Mouse (Mus musculus) stomach, postnatal 0 days (tissue): ENCODE results near the gene Abr. TPM values are rescaled to one million over a fixed set of nuclear protein-coding genes. Genes with fewer than 3 reads are reported as not detected.

Source experiments
- ATAC-seq: fragments of 200-750 bp; cut with Nextera tagmentation; 2 replicates; pipeline ENCODE4 v1.8.0; 2017; ENCODE audit not compliant: low FRiP score, low TSS enrichment
- DNase-seq: peaks from one replicate; pipeline ENCODE4 v3.0.0-alpha.2; 2016; ENCODE audit warnings: low spot score
- H3K27ac ChIP-seq: fragments of 300-500 bp; sonication (generic); replicated peaks from 2 replicates; pipeline ENCODE4 v1.5.1; 2014; ENCODE audit warnings: mild to moderate bottlenecking, control low read depth
- H3K27me3 ChIP-seq: fragments of 300-500 bp; sonication (generic); 2 replicates; pipeline ENCODE4 v1.6.1; 2014; ENCODE audit warnings: low read length; ENCODE audit not compliant: control insufficient read depth, insufficient read depth
- H3K36me3 ChIP-seq: fragments of 300-500 bp; sonication (generic); 2 replicates; pipeline ENCODE4 v1.6.1; 2014; ENCODE audit warnings: low read length, mixed read lengths; ENCODE audit not compliant: control insufficient read depth, insufficient read depth
- H3K4me1 ChIP-seq: fragments of 300-500 bp; sonication (generic); replicated peaks from 2 replicates; pipeline ENCODE4 v1.6.1; 2014; ENCODE audit warnings: antibody characterized with exemption; ENCODE audit not compliant: control insufficient read depth, insufficient read depth
- H3K4me2 ChIP-seq: fragments of 300-500 bp; sonication (generic); replicated peaks from 2 replicates; pipeline ENCODE4 v1.6.1; 2014; ENCODE audit warnings: low read depth, mild to moderate bottlenecking, control low read depth, moderate library complexity
- H3K4me3 ChIP-seq: fragments of 300-500 bp; sonication (generic); 2 replicates; pipeline ENCODE4 v1.5.1; 2014; ENCODE audit warnings: low read depth, low read length, control low read depth
- H3K9ac ChIP-seq: fragments of 300-500 bp; sonication (generic); 2 replicates; pipeline ENCODE4 v1.6.1; 2014; ENCODE audit warnings: mild to moderate bottlenecking, low read length, control low read depth, mixed read lengths
- H3K9me3 ChIP-seq: fragments of 300-500 bp; sonication (generic); 2 replicates; pipeline ENCODE4 v1.6.1; 2016; ENCODE audit warnings: low read length; ENCODE audit not compliant: control insufficient read depth
- CTCF ChIP-seq: IDR thresholded peaks from 2 replicates; pipeline ENCODE4 v1.5.1; 2016; ENCODE audit warnings: antibody characterized with exemption, low read depth, mild to moderate bottlenecking, moderate library complexity
- EP300 ChIP-seq: optimal IDR thresholded peaks from 2 replicates; pipeline ENCODE3; 2016; ENCODE audit warnings: antibody characterized with exemption
- WGBS: fragments of 180-500 bp; shearing (Covaris S2); extraction: QIAGEN DNeasy Blood & Tissue Kit; methylation state at CpG from one replicate; pipeline ENCODE4 v1.1.7; 2014; 5-methylcytosine and 5-hydroxymethylcytosine counted together
- polyA plus RNA-seq: library from polyadenylated mRNA; unstranded; fragments of >200 nt; fragmentation: Nextera tagmentation; extraction: Ambion mirVana; gene quantifications from 2 replicates; pipeline ENCODE4 v1.2.1, GENCODE M21; 2015

Abr gene
- polyA plus RNA-seq, 1 experiment from 2014 or later: 19.3 TPM

- peak overlapping the region; percentile 83 for H3K9ac ChIP-seq
- H3K4me2 ChIP-seq: peak overlapping the region; percentile 87
- no peaks in the 10 kb centered on the region for H3K27me3 ChIP-seq
- TF ChIP-seq EP300 (no peak), CTCF (no peak; the same call in 1 of the 2 replicates)
- DNase-seq (peak; percentile 91), ATAC-seq (peak; percentile 73)
- H3K4me3 ChIP-seq: peak overlapping the region; percentile 77
- no peaks in the 10 kb centered on the region for H3K36me3 ChIP-seq
- peaks cover 17% of the 10 kb centered on the region for H3K4me1 ChIP-seq
- WGBS: under 1% methylated on average over 57 of the region's 67 CpGs
- H3K9me3 ChIP-seq: no peaks in the 10 kb centered on the region
- H3K27ac ChIP-seq: peak overlapping the region; percentile 98
These were observed 127.6 kb downstream of the Abr start for GRCm38 (mm10) chr11:76494360-76495126.

- H3K36me3 ChIP-seq: no peaks in the 10 kb centered on the region
- ATAC-seq: peak; percentile 11
- H3K9me3 ChIP-seq: no peaks in the 10 kb centered on the region
- peak overlapping the region; percentile 83 for H3K9ac ChIP-seq
- TF ChIP-seq CTCF (no peak), EP300 (no peak)
- peaks cover 17% of the 10 kb centered on the region for H3K4me1 ChIP-seq
- peak overlapping the region; percentile 77 for H3K4me3 ChIP-seq
- H3K27ac ChIP-seq: peak overlapping the region; percentile 98
- H3K27me3 ChIP-seq: no peaks in the 10 kb centered on the region
- peak; percentile 52 for DNase-seq
- H3K4me2 ChIP-seq: peak overlapping the region; percentile 87
- 6% methylated on average over 6 of the region's 6 CpGs for WGBS
These were observed 128.3 kb downstream of the Abr start for GRCm38 (mm10) chr11:76493811-76494274.

- ATAC-seq (peak; percentile 55), DNase-seq (peak; percentile 88)
- peak overlapping the region; percentile 77 for H3K4me3 ChIP-seq
- H3K27me3 ChIP-seq: no peaks in the 10 kb centered on the region
- WGBS: 37% methylated on average over 4 of the region's 4 CpGs
- H3K4me1 ChIP-seq: peaks cover 17% of the 10 kb centered on the region
- H3K36me3 ChIP-seq: no peaks in the 10 kb centered on the region
- TF ChIP-seq CTCF (no peak), EP300 (no peak)
- peak overlapping the region; percentile 87 for H3K4me2 ChIP-seq
- H3K27ac ChIP-seq: peak overlapping the region; percentile 98
- peak overlapping the region; percentile 83; the same call in 1 of the 2 replicates for H3K9ac ChIP-seq
- H3K9me3 ChIP-seq: no peaks in the 10 kb centered on the region
These were observed 128.9 kb downstream of the Abr start for GRCm38 (mm10) chr11:76493167-76493566.

GRCm38 (mm10) chr11:76491817-76492216 is 130.3 kb downstream of the Abr start:
- ATAC-seq (no peak), DNase-seq (no peak)
- peaks cover 17% of the 10 kb centered on the region for H3K4me1 ChIP-seq
- no peaks in the 10 kb centered on the region for H3K27me3 ChIP-seq
- H3K4me3 ChIP-seq: no peak overlapping the region
- TF ChIP-seq EP300: no peak
- no peak for TF ChIP-seq CTCF
- 32% methylated on average over 9 of the region's 9 CpGs for WGBS
- H3K9me3 ChIP-seq: no peaks in the 10 kb centered on the region
- H3K36me3 ChIP-seq: no peaks in the 10 kb centered on the region
- 0 out of 2 replicates have a peak overlapping the region, but pooled peaks have one; percentile 3 for H3K9ac ChIP-seq
- H3K27ac ChIP-seq: no peak overlapping the region
- H3K4me2 ChIP-seq: peak overlapping the region; percentile 87

- H3K27me3 ChIP-seq: no peaks in the 10 kb centered on the region
- no peak overlapping the region for H3K4me2 ChIP-seq
- H3K9ac ChIP-seq: 0 out of 2 replicates have a peak overlapping the region, but pooled peaks have one; percentile 24
- 60% methylated on average over 6 of the region's 6 CpGs for WGBS
- no peak for TF ChIP-seq EP300
- no peak for TF ChIP-seq CTCF
- H3K4me3 ChIP-seq: no peak overlapping the region
- peak overlapping the region; percentile 45; the same call in 1 of the 2 replicates for H3K27ac ChIP-seq
- H3K4me1 ChIP-seq: peaks cover 15% of the 10 kb centered on the region
- H3K36me3 ChIP-seq: peaks cover 8% of the 10 kb centered on the region; the same call in 1 of the 2 replicates
- no peaks in the 10 kb centered on the region for H3K9me3 ChIP-seq
- DNase-seq (no peak), ATAC-seq (no peak)
These were observed 132.7 kb downstream of the Abr start for GRCm38 (mm10) chr11:76489407-76489806.

- TF ChIP-seq CTCF: no peak
- no peak for TF ChIP-seq EP300
- ATAC-seq (no peak), DNase-seq (no peak)
- H3K4me3 ChIP-seq: no peak overlapping the region
- H3K9me3 ChIP-seq: no peaks in the 10 kb centered on the region
- 67% methylated on average over 5 of the region's 5 CpGs for WGBS
- no peak overlapping the region for H3K27ac ChIP-seq
- H3K36me3 ChIP-seq: peaks cover 8% of the 10 kb centered on the region; the same call in 1 of the 2 replicates
- no peak overlapping the region for H3K4me2 ChIP-seq
- H3K4me1 ChIP-seq: peaks cover 12% of the 10 kb centered on the region
- no peaks in the 10 kb centered on the region for H3K27me3 ChIP-seq
- no peak overlapping the region for H3K9ac ChIP-seq
These were observed 135.1 kb downstream of the Abr start for GRCm38 (mm10) chr11:76487024-76487423.
